Mouse (Mus musculus) forebrain, embryonic 16.5 days (tissue): ENCODE data around the gene Sart3. TPM values are rescaled to one million over a fixed set of nuclear protein-coding genes. Genes with fewer than 3 reads are reported as not detected.

Source experiments
- ATAC-seq: fragments of 200-750 bp; cut with Nextera tagmentation; 2 replicates; pipeline ENCODE4 v1.8.0; 2017; ENCODE audit warnings: mild to moderate bottlenecking, moderate library complexity
- H3K27ac ChIP-seq: fragments of 300-500 bp; sonication (generic); 2 replicates; pipeline ENCODE4 v1.5.1; 2014; ENCODE audit warnings: low read length, control low read depth
- H3K27me3 ChIP-seq: fragments of 300-500 bp; sonication (generic); replicated peaks from 2 replicates; pipeline ENCODE4 v1.6.1; 2014; ENCODE audit warnings: low read length; ENCODE audit not compliant: control insufficient read depth, insufficient read depth
- H3K36me3 ChIP-seq: fragments of 300-500 bp; sonication (generic); 2 replicates; pipeline ENCODE4 v1.6.1; 2014; ENCODE audit not compliant: control insufficient read depth, insufficient read depth
- H3K4me1 ChIP-seq: fragments of 300-500 bp; sonication (generic); replicated peaks from 2 replicates; pipeline ENCODE4 v1.6.1; 2014; ENCODE audit warnings: low read length; ENCODE audit not compliant: control insufficient read depth, insufficient read depth
- H3K4me2 ChIP-seq: fragments of 300-500 bp; sonication (generic); 2 replicates; pipeline ENCODE4 v1.6.1; 2014; ENCODE audit warnings: mild to moderate bottlenecking, low read length, control low read depth
- H3K4me3 ChIP-seq: fragments of 300-500 bp; sonication (generic); replicated peaks from 2 replicates; pipeline ENCODE4 v1.5.1; 2014; ENCODE audit warnings: mild to moderate bottlenecking, low read length, control low read depth
- H3K9ac ChIP-seq: fragments of 300-500 bp; sonication (generic); replicated peaks from 2 replicates; pipeline ENCODE4 v1.6.1; 2014; ENCODE audit warnings: low read depth, low read length, control low read depth
- H3K9me3 ChIP-seq: fragments of 300-500 bp; sonication (generic); 2 replicates; pipeline ENCODE4 v1.6.1; 2016; ENCODE audit warnings: low read length; ENCODE audit not compliant: control insufficient read depth
- WGBS: fragments of 180-500 bp; shearing (Covaris S2); extraction: QIAGEN DNeasy Blood & Tissue Kit; methylation state at CpG from one replicate; pipeline ENCODE4 v1.1.7; 2014; 5-methylcytosine and 5-hydroxymethylcytosine counted together
- polyA plus RNA-seq: library from polyadenylated mRNA; unstranded; fragments of >200 nt; fragmentation: Nextera tagmentation; extraction: Ambion mirVana; gene quantifications from 2 replicates; pipeline ENCODE4 v1.2.1, GENCODE M21; 2015

The Sart3 gene
- polyA plus RNA-seq, 1 experiment from 2014 or later: 52.7 TPM

GRCm38 (mm10) chr5:113735023-113735344 lies 37.3 kb downstream of the Sart3 start:
- 26% methylated on average over 7 of the region's 7 CpGs for WGBS
- H3K4me2 ChIP-seq: peak overlapping the region; percentile 81
- H3K27ac ChIP-seq: peak overlapping the region; percentile 96
- no peaks in the 10 kb centered on the region for H3K27me3 ChIP-seq
- H3K9ac ChIP-seq: peak overlapping the region; percentile 75
- ATAC-seq: no peak
- H3K4me3 ChIP-seq: peak overlapping the region; percentile 73
- H3K9me3 ChIP-seq: no peaks in the 10 kb centered on the region
- H3K36me3 ChIP-seq: peaks cover 12% of the 10 kb centered on the region
- peaks cover 19% of the 10 kb centered on the region for H3K4me1 ChIP-seq

GRCm38 (mm10) chr5:113734376-113734775 lies 37.9 kb downstream of the Sart3 start:
- H3K36me3 ChIP-seq: peaks cover 7% of the 10 kb centered on the region
- no peak overlapping the region for H3K4me3 ChIP-seq
- peaks cover 19% of the 10 kb centered on the region for H3K4me1 ChIP-seq
- no peak for ATAC-seq
- H3K27ac ChIP-seq: no peak overlapping the region
- 62% methylated on average over 5 of the region's 5 CpGs for WGBS
- no peak overlapping the region for H3K4me2 ChIP-seq
- no peaks in the 10 kb centered on the region for H3K9me3 ChIP-seq
- no peak overlapping the region for H3K9ac ChIP-seq
- H3K27me3 ChIP-seq: no peaks in the 10 kb centered on the region

GRCm38 (mm10) chr5:113732182-113732581 lies 40.1 kb downstream of the Sart3 start:
- H3K9me3 ChIP-seq: no peaks in the 10 kb centered on the region
- no peaks in the 10 kb centered on the region for H3K36me3 ChIP-seq
- no peak overlapping the region for H3K27ac ChIP-seq
- H3K9ac ChIP-seq: no peak overlapping the region
- ATAC-seq: no peak
- no peak overlapping the region for H3K4me2 ChIP-seq
- H3K27me3 ChIP-seq: no peaks in the 10 kb centered on the region
- H3K4me1 ChIP-seq: peaks cover 17% of the 10 kb centered on the region
- H3K4me3 ChIP-seq: no peak overlapping the region
- 29% methylated on average over 6 of the region's 6 CpGs for WGBS

GRCm38 (mm10) chr5:113731174-113731573 lies 41.1 kb downstream of the Sart3 start:
- H3K27ac ChIP-seq: peak overlapping the region; percentile 14; the same call in 1 of the 2 replicates
- WGBS: 85% methylated on average over 7 of the region's 7 CpGs
- H3K4me3 ChIP-seq: no peak overlapping the region
- H3K36me3 ChIP-seq: no peaks in the 10 kb centered on the region
- H3K27me3 ChIP-seq: no peaks in the 10 kb centered on the region
- H3K9me3 ChIP-seq: no peaks in the 10 kb centered on the region
- H3K4me2 ChIP-seq: no peak overlapping the region
- ATAC-seq: no peak
- no peak overlapping the region for H3K9ac ChIP-seq
- peaks cover 8% of the 10 kb centered on the region for H3K4me1 ChIP-seq

GRCm38 (mm10) chr5:113730641-113731121 lies 41.6 kb downstream of the Sart3 start:
- Histone ChIP-seq H3K4me2 (no peak overlapping the region), H3K36me3 (no peaks in the 10 kb centered on the region), H3K4me3 (no peak overlapping the region), H3K9me3 (no peaks in the 10 kb centered on the region), H3K27ac (peak overlapping the region; percentile 14; the same call in 1 of the 2 replicates), H3K9ac (no peak overlapping the region), H3K27me3 (no peaks in the 10 kb centered on the region), H3K4me1 (peaks cover 6% of the 10 kb centered on the region)
- no peak for ATAC-seq
- WGBS: 63% methylated on average over 7 of the region's 7 CpGs

- Histone ChIP-seq H3K9me3 (no peaks in the 10 kb centered on the region), H3K4me2 (no peak overlapping the region), H3K36me3 (no peaks in the 10 kb centered on the region), H3K27me3 (no peaks in the 10 kb centered on the region), H3K4me1 (peaks cover 5% of the 10 kb centered on the region), H3K4me3 (no peak overlapping the region), H3K27ac (no peak overlapping the region), H3K9ac (no peak overlapping the region)
- WGBS: 88% methylated on average over 7 of the region's 7 CpGs
- ATAC-seq: no peak
These were observed 43.6 kb downstream of the Sart3 start for GRCm38 (mm10) chr5:113728691-113729090.

GRCm38 (mm10) chr5:113728011-113728410 lies 44.3 kb downstream of the Sart3 start:
- Histone ChIP-seq H3K4me3 (no peak overlapping the region), H3K9ac (no peak overlapping the region), H3K4me1 (peaks cover 5% of the 10 kb centered on the region), H3K9me3 (no peaks in the 10 kb centered on the region), H3K27me3 (no peaks in the 10 kb centered on the region), H3K4me2 (no peak overlapping the region), H3K36me3 (no peaks in the 10 kb centered on the region), H3K27ac (no peak overlapping the region)
- no peak for ATAC-seq
- WGBS: 66% methylated on average over 7 of the region's 7 CpGs

- no peaks in the 10 kb centered on the region for H3K27me3 ChIP-seq
- ATAC-seq: no peak
- 63% methylated on average over 12 of the region's 12 CpGs for WGBS
- H3K4me2 ChIP-seq: no peak overlapping the region
- H3K4me1 ChIP-seq: peaks cover 5% of the 10 kb centered on the region
- no peaks in the 10 kb centered on the region for H3K9me3 ChIP-seq
- no peaks in the 10 kb centered on the region for H3K36me3 ChIP-seq
- H3K27ac ChIP-seq: no peak overlapping the region
- no peak overlapping the region for H3K9ac ChIP-seq
- H3K4me3 ChIP-seq: no peak overlapping the region
These were observed 45.1 kb downstream of the Sart3 start for GRCm38 (mm10) chr5:113727238-113727637.

GRCm38 (mm10) chr5:113726618-113727017 lies 45.7 kb downstream of the Sart3 start:
- no peaks in the 10 kb centered on the region for H3K27me3 ChIP-seq
- H3K27ac ChIP-seq: no peak overlapping the region
- H3K9ac ChIP-seq: no peak overlapping the region
- no peak overlapping the region for H3K4me2 ChIP-seq
- H3K9me3 ChIP-seq: no peaks in the 10 kb centered on the region
- H3K4me1 ChIP-seq: peaks cover 5% of the 10 kb centered on the region
- H3K4me3 ChIP-seq: no peak overlapping the region
- no peaks in the 10 kb centered on the region for H3K36me3 ChIP-seq
- WGBS: 75% methylated on average over 6 of the region's 6 CpGs
- ATAC-seq: no peak

- Histone ChIP-seq H3K4me3 (no peak overlapping the region), H3K9ac (no peak overlapping the region), H3K4me1 (peaks cover 5% of the 10 kb centered on the region), H3K4me2 (no peak overlapping the region), H3K27ac (no peak overlapping the region), H3K9me3 (no peaks in the 10 kb centered on the region), H3K36me3 (no peaks in the 10 kb centered on the region), H3K27me3 (no peaks in the 10 kb centered on the region)
- 68% methylated on average over 12 of the region's 12 CpGs for WGBS
- no peak for ATAC-seq
These were observed 46.9 kb downstream of the Sart3 start for GRCm38 (mm10) chr5:113725417-113725816.
